10 mouse cellular contexts compared by ENCODE assay signal in the genomic region with DNA sequence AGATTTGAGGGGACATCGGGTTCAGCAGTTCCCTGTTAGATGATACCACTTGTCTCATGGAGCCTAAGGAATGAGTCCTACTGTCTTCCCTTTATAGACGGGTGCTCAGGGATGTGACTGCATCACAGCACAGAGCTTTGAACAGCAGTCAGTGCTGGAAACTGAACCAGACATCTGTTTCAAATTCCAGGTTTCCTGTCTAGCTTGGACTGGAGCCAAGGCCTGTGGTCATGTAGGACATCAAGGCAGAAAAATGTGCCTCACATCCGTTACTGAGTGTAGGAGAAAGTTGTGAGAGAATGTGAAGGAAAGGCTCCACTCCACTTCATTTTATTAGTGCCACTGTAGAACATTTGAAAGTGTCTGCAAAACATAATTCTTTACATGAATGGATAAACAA.
DNase-seq lines count a peak whose midpoint lies in the region; ATAC-seq lines count a peak whose summit lies in the region.
"Had no signal": no experiment of that assay in that cellular context is flagged by ENCODE, and none has a peak within 500 bp of the region (broad histone marks: within the 10 kb centered on the region; RNA-seq: fewer than 3 reads in every experiment).

No protein-coding gene starts in this region.

- H3K4me1 ChIP-seq in hindbrain, embryonic 11.5 days (replicated peaks; ENCODE audit: control insufficient read depth, insufficient read depth, low read length): no peaks in the 10 kb centered on the region
- no peaks in the 10 kb centered on the region for H3K4me1 ChIP-seq in hindbrain, embryonic 13.5 days (replicated peaks)
- peaks cover 3% of the 10 kb centered on the region; the same call in 1 of the 2 replicates for H3K4me1 ChIP-seq in embryonic facial prominence, embryonic 10.5 days

- no peak overlapping the region for H3K27ac ChIP-seq in hindbrain, embryonic 11.5 days (ENCODE audit: low read depth, low read length)
- no peak overlapping the region for H3K27ac ChIP-seq in hindbrain, embryonic 13.5 days
- no peak overlapping the region for H3K27ac ChIP-seq in embryonic facial prominence, embryonic 10.5 days (replicated peaks)
- H3K27ac ChIP-seq: layer of hippocampus, adult 2 months; macrophage had no signal

- WGBS in hindbrain, embryonic 11.5 days: 75% methylated on average over 3 of the region's 3 CpGs
- 84% methylated on average over 3 of the region's 3 CpGs for WGBS in hindbrain, embryonic 13.5 days
- 43% methylated on average over 3 of the region's 3 CpGs for WGBS in embryonic facial prominence, embryonic 10.5 days

- H3K36me3 ChIP-seq in hindbrain, embryonic 11.5 days (ENCODE audit: control insufficient read depth, insufficient read depth, low read length): no peaks in the 10 kb centered on the region
- H3K36me3 ChIP-seq in hindbrain, embryonic 13.5 days: peaks cover 7% of the 10 kb centered on the region; the same call in 1 of the 2 replicates
- H3K36me3 ChIP-seq in embryonic facial prominence, embryonic 10.5 days (replicated peaks): peaks cover 16% of the 10 kb centered on the region

- no peak overlapping the region for H3K4me3 ChIP-seq in hindbrain, embryonic 11.5 days (ENCODE audit: low read depth, low read length)
- no peak overlapping the region for H3K4me3 ChIP-seq in hindbrain, embryonic 13.5 days
- H3K4me3 ChIP-seq in embryonic facial prominence, embryonic 10.5 days: no peak overlapping the region
- H3K4me3 ChIP-seq: layer of hippocampus, adult 2 months had no signal

- DNase-seq in hindbrain, embryonic 11.5 days (ENCODE audit: low spot score): peak; percentile 39
- DNase-seq in Muller cell, postnatal 12 days (ENCODE audit: inconsistent ontology term): peak; percentile 31
- DNase-seq in embryonic facial prominence, embryonic 10.5 days (ENCODE audit: low spot score): peak; percentile 66
- DNase-seq in kidney, postnatal 10 days: peak; percentile 65
- DNase-seq in adrenal gland, postnatal 4 days (ENCODE audit: low spot score in 2 of 2): no peak
- DNase-seq in cerebellum, adult 8-10 months: no peak

- H3K27me3 ChIP-seq in hindbrain, embryonic 11.5 days (ENCODE audit: control insufficient read depth, insufficient read depth, low read length): no peaks in the 10 kb centered on the region
- H3K27me3 ChIP-seq in hindbrain, embryonic 13.5 days: no peaks in the 10 kb centered on the region
- no peaks in the 10 kb centered on the region for H3K27me3 ChIP-seq in embryonic facial prominence, embryonic 10.5 days (replicated peaks; ENCODE audit: low read depth, poor library complexity, severe bottlenecking)
- H3K27me3 ChIP-seq: Patski had no signal

- no peak for ATAC-seq in hindbrain, embryonic 11.5 days (ENCODE audit: low FRiP score)
- no peak for ATAC-seq in hindbrain, embryonic 13.5 days (ENCODE audit: low FRiP score)
- ATAC-seq: Patski had no signal

- H3K9ac ChIP-seq in hindbrain, embryonic 11.5 days (ENCODE audit: low read depth, low read length): no peak overlapping the region
- H3K9ac ChIP-seq in hindbrain, embryonic 13.5 days: no peak overlapping the region

- H3K4me2 ChIP-seq in hindbrain, embryonic 11.5 days (replicated peaks; ENCODE audit: low read depth, low read length): no peak overlapping the region
- no peak overlapping the region for H3K4me2 ChIP-seq in hindbrain, embryonic 13.5 days

- no peaks in the 10 kb centered on the region for H3K9me3 ChIP-seq in hindbrain, embryonic 11.5 days (ENCODE audit: control insufficient read depth, low read length)
- H3K9me3 ChIP-seq in hindbrain, embryonic 13.5 days: no peaks in the 10 kb centered on the region
- H3K9me3 ChIP-seq in embryonic facial prominence, embryonic 10.5 days: no peaks in the 10 kb centered on the region

Comparison
In these comparisons a context has a peak if more than half of its experiments do, and no peak if none do; other contexts are left out.
1. DNase-seq: peak in hindbrain, embryonic 11.5 days (single experiment), Muller cell, postnatal 12 days (single experiment), embryonic facial prominence, embryonic 10.5 days (single experiment) and kidney, postnatal 10 days (single experiment); none in adrenal gland, postnatal 4 days (0 of 2) and cerebellum, adult 8-10 months (single experiment).